Mouse (Mus musculus) activated CD4-positive, CD25-positive, alpha-beta regulatory T cell, adult 9 weeks (primary cell): Measurements from ENCODE around the gene Cblb. TPM values are rescaled to one million over a fixed set of nuclear protein-coding genes. Genes with fewer than 3 reads are reported as not detected.

Experiments
- polyA plus RNA-seq: library from polyadenylated mRNA; unstranded; fragments of 100-300 nt; shearing (Covaris generic); gene quantifications from one replicate; pipeline ENCODE4 v1.2.1, GENCODE M21; 2017

Cblb gene
- 144 TPM for polyA plus RNA-seq

GRCm38 (mm10) chr16:52031091-52031689 lies at the start of gene Cblb:
Gene Cblb, plus strand, starts transcription at chr16:52031225.

